Mouse (Mus musculus) lung, embryonic 14.5 days (tissue): Measurements from ENCODE around the gene Jpt1. TPM values are rescaled to one million over a fixed set of nuclear protein-coding genes. Genes with fewer than 3 reads are reported as not detected.
A peak's percentile ranks its signal among the peaks of the same experiment; 100 is the strongest.

Source experiments
- ATAC-seq: fragments of 200-750 bp; cut with Nextera tagmentation; 2 replicates; pipeline ENCODE4 v1.8.0; 2017; ENCODE audit warnings: mild to moderate bottlenecking, moderate TSS enrichment, moderate library complexity; ENCODE audit not compliant: insufficient read depth
- DNase-seq: peaks from one replicate; pipeline ENCODE4 v3.0.0-alpha.2; 2015
- H3K27ac ChIP-seq: fragments of 300-500 bp; sonication (generic); 2 replicates; pipeline ENCODE4 v1.5.1; 2014; ENCODE audit warnings: low read depth, mild to moderate bottlenecking, moderate library complexity
- H3K27me3 ChIP-seq: fragments of 300-500 bp; sonication (generic); 2 replicates; pipeline ENCODE4 v1.6.1; 2014; ENCODE audit warnings: low read length, control low read depth; ENCODE audit not compliant: insufficient read depth
- H3K36me3 ChIP-seq: fragments of 300-500 bp; sonication (generic); 2 replicates; pipeline ENCODE4 v1.6.1; 2014; ENCODE audit warnings: control low read depth; ENCODE audit not compliant: insufficient read depth
- H3K4me1 ChIP-seq: fragments of 300-500 bp; sonication (generic); 2 replicates; pipeline ENCODE4 v1.6.1; 2014; ENCODE audit warnings: antibody characterized with exemption, control low read depth; ENCODE audit not compliant: insufficient read depth
- H3K4me2 ChIP-seq: fragments of 300-500 bp; sonication (generic); 2 replicates; pipeline ENCODE4 v1.6.1; 2014; ENCODE audit warnings: mild to moderate bottlenecking
- H3K4me3 ChIP-seq: fragments of 300-500 bp; sonication (generic); 2 replicates; pipeline ENCODE4 v1.5.1; 2014; ENCODE audit warnings: low read depth, low read length
- H3K9ac ChIP-seq: fragments of 300-500 bp; sonication (generic); 2 replicates; pipeline ENCODE4 v1.6.1; 2014
- H3K9me3 ChIP-seq: fragments of 300-500 bp; sonication (generic); 2 replicates; pipeline ENCODE4 v1.6.1; 2016; ENCODE audit warnings: low read depth, low read length, control low read depth
- CTCF ChIP-seq: IDR thresholded peaks from 2 replicates; pipeline ENCODE4 v1.5.1; 2016; ENCODE audit warnings: antibody characterized with exemption, low read depth
- WGBS: fragments of 180-500 bp; shearing (Covaris S2); extraction: QIAGEN DNeasy Blood & Tissue Kit; methylation state at CpG from one replicate; pipeline ENCODE4 v1.1.7; 2014; 5-methylcytosine and 5-hydroxymethylcytosine counted together
- polyA plus RNA-seq: library from polyadenylated mRNA; unstranded; fragments of >200 nt; fragmentation: Nextera tagmentation; extraction: Ambion mirVana; gene quantifications from 2 replicates; pipeline ENCODE4 v1.2.1, GENCODE M21; 2014

The Jpt1 gene
- polyA plus RNA-seq = 518 and 521 TPM in 2 replicates

- H3K27ac ChIP-seq = peak within 1 kb of the TSS; percentile 91
- peak within 1 kb of the TSS; percentile 85 for H3K4me2 ChIP-seq
- H3K36me3 ChIP-seq = no peaks in the 10 kb centered on the region
- WGBS = under 1% methylated on average over 24 of the region's 24 CpGs
- peak within 1 kb of the TSS; percentile 97 for H3K9ac ChIP-seq
- peak within 1 kb of the TSS; percentile 100 for H3K4me3 ChIP-seq
- DNase-seq (peak; percentile 99), ATAC-seq (peak; percentile 98)
- no peaks in the 10 kb centered on the region for H3K27me3 ChIP-seq
- no peak for TF ChIP-seq CTCF
- H3K9me3 ChIP-seq = no peaks in the 10 kb centered on the region
- H3K4me1 ChIP-seq = peaks cover 28% of the 10 kb centered on the region
These were observed at the start of gene Jpt1 for GRCm38 (mm10) chr11:115514238-115514663. Jpt1 (minus strand) TSS chr11:115514387.

DNA sequence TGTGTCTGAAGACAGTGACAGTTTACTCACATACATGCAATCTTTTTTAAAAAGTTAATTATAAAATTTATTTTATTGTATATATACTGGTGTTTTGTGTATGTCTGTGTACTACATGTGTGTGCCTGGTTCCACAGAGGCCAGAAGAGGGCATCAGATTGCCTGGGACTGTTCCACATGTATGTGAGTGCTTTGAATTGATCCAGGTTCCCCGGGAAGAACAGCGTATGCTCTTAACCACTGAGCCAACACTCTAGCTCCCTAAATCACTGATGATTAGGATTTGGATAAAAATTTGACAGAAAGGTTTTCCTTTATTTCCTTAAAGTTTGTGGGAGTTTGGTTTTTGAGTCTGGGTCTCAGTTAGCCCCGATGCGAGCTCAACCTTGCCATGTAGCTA lies 49.2 kb upstream of the Jpt1 start:
- no peaks in the 10 kb centered on the region for H3K27me3 ChIP-seq
- H3K9ac ChIP-seq = peak overlapping the region; percentile 68
- H3K27ac ChIP-seq = peak overlapping the region; percentile 85
- peak overlapping the region; percentile 72 for H3K4me3 ChIP-seq
- H3K4me1 ChIP-seq = 0 out of 2 replicates have a peak, but pooled peaks cover 5% of the 10 kb centered on the region
- H3K9me3 ChIP-seq = no peaks in the 10 kb centered on the region
- peak; percentile 22 for DNase-seq
- peaks cover 25% of the 10 kb centered on the region for H3K36me3 ChIP-seq
- H3K4me2 ChIP-seq = peak overlapping the region; percentile 69
- WGBS = 38% methylated on average over 4 of the region's 4 CpGs
- no peak for ATAC-seq
- peak; percentile 25; the same call in 1 of the 2 replicates for TF ChIP-seq CTCF

GRCm38 (mm10) chr11:115555717-115556116 lies 41.5 kb upstream of the Jpt1 start:
- H3K36me3 ChIP-seq = no peaks in the 10 kb centered on the region
- no peak overlapping the region for H3K9ac ChIP-seq
- H3K4me1 ChIP-seq = no peaks in the 10 kb centered on the region
- H3K4me3 ChIP-seq = no peak overlapping the region
- H3K9me3 ChIP-seq = no peaks in the 10 kb centered on the region
- ATAC-seq (no peak), DNase-seq (no peak)
- no peak overlapping the region for H3K4me2 ChIP-seq
- TF ChIP-seq CTCF = no peak
- no peak overlapping the region for H3K27ac ChIP-seq
- no peaks in the 10 kb centered on the region for H3K27me3 ChIP-seq
- 72% methylated on average over 17 of the region's 17 CpGs for WGBS

DNA sequence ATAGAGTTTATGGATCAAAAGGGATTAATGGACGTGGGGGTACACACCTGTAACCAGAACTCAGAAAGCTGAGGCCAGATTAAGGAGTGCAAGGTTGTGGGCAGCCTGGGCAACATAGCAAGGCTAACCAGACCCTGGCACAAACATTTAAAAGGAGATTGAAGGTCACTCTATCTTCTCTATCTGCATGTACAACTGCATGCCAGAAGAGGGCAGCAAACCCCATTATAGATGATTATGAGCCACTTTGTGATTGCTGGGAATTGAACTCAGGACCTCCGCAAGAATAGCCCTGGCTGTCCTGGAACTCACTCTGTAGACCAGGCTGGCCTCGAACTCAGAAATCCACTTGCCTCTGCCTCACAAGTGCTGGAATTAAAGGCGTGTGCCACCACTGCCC lies 38.6 kb upstream of the Jpt1 start:
- H3K36me3 ChIP-seq = no peaks in the 10 kb centered on the region
- H3K27me3 ChIP-seq = no peaks in the 10 kb centered on the region
- H3K4me2 ChIP-seq = no peak overlapping the region
- no peaks in the 10 kb centered on the region for H3K4me1 ChIP-seq
- H3K4me3 ChIP-seq = no peak overlapping the region
- TF ChIP-seq CTCF = peak; percentile 53
- H3K9me3 ChIP-seq = no peaks in the 10 kb centered on the region
- WGBS = 54% methylated on average over 4 of the region's 4 CpGs
- DNase-seq (peak; percentile 30), ATAC-seq (no peak)
- H3K9ac ChIP-seq = no peak overlapping the region
- no peak overlapping the region for H3K27ac ChIP-seq

GRCm38 (mm10) chr11:115543571-115543970 lies 29.4 kb upstream of the Jpt1 start:
- DNase-seq (peak; percentile 62), ATAC-seq (no peak)
- H3K9ac ChIP-seq = no peak overlapping the region
- no peak overlapping the region for H3K27ac ChIP-seq
- no peak overlapping the region for H3K4me2 ChIP-seq
- no peak overlapping the region for H3K4me3 ChIP-seq
- no peaks in the 10 kb centered on the region for H3K9me3 ChIP-seq
- no peaks in the 10 kb centered on the region for H3K4me1 ChIP-seq
- TF ChIP-seq CTCF = no peak
- 43% methylated on average over 4 of the region's 4 CpGs for WGBS
- H3K36me3 ChIP-seq = no peaks in the 10 kb centered on the region
- H3K27me3 ChIP-seq = no peaks in the 10 kb centered on the region

- Histone ChIP-seq H3K27me3 (no peaks in the 10 kb centered on the region), H3K36me3 (peaks cover 15% of the 10 kb centered on the region), H3K4me1 (0 out of 2 replicates have a peak, but pooled peaks cover 6% of the 10 kb centered on the region), H3K27ac (no peak overlapping the region), H3K9me3 (no peaks in the 10 kb centered on the region), H3K4me2 (no peak overlapping the region), H3K9ac (no peak overlapping the region), H3K4me3 (no peak overlapping the region)
- no peak for TF ChIP-seq CTCF
- ATAC-seq (no peak), DNase-seq (no peak)
- 56% methylated on average over 2 of the region's 2 CpGs for WGBS
These were observed 23.9 kb upstream of the Jpt1 start for GRCm38 (mm10) chr11:115538045-115538444.

- ATAC-seq (peak; percentile 10; the same call in 1 of the 2 replicates), DNase-seq (peak; percentile 31)
- H3K4me1 ChIP-seq = 0 out of 2 replicates have a peak, but pooled peaks cover 6% of the 10 kb centered on the region
- H3K9me3 ChIP-seq = no peaks in the 10 kb centered on the region
- H3K4me2 ChIP-seq = peak overlapping the region; percentile 71
- H3K27me3 ChIP-seq = no peaks in the 10 kb centered on the region
- H3K36me3 ChIP-seq = peaks cover 25% of the 10 kb centered on the region
- 84% methylated on average over 10 of the region's 10 CpGs for WGBS
- TF ChIP-seq CTCF = no peak
- H3K4me3 ChIP-seq = peak overlapping the region; percentile 98
- peak overlapping the region; percentile 98; the same call in 1 of the 2 replicates for H3K9ac ChIP-seq
- peak overlapping the region; percentile 100 for H3K27ac ChIP-seq
These were observed 22.8 kb upstream of the Jpt1 start for GRCm38 (mm10) chr11:115536856-115537568.
